Mouse (Mus musculus) olfactory bulb, adult 2 months (tissue): ENCODE data around the gene Zfp324. TPM values are rescaled to one million over a fixed set of nuclear protein-coding genes. Genes with fewer than 3 reads are reported as not detected.
"Not testable (repeated sequence)": the region's sequence is repeated elsewhere in the genome, so short reads cannot be mapped to it uniquely, and the experiment has no call there.

Experiments used
- H3K27ac ChIP-seq: fragments of 200-500 bp; 2 replicates; pipeline ENCODE4 v1.5.1; 2012; ENCODE audit warnings: low read depth, low read length; ENCODE audit not compliant: insufficient read depth
- H3K4me1 ChIP-seq: fragments of 200-500 bp; 2 replicates; pipeline ENCODE4 v1.6.1; 2012; ENCODE audit warnings: low read length; ENCODE audit not compliant: control insufficient read depth, insufficient read depth
- H3K4me3 ChIP-seq: fragments of 200-500 bp; 2 replicates; pipeline ENCODE4 v1.5.1; 2012; ENCODE audit warnings: mild to moderate bottlenecking, low read depth, low read length, moderate library complexity; ENCODE audit not compliant: insufficient read depth
- CTCF ChIP-seq: fragments of 200-500 bp; IDR thresholded peaks from 2 replicates; pipeline ENCODE4 v1.5.1; 2012; ENCODE audit warnings: low read depth, mild to moderate bottlenecking, low read length, moderate library complexity; ENCODE audit not compliant: insufficient read depth
- POLR2A ChIP-seq: fragments of 200-500 bp; IDR thresholded peaks from 2 replicates; pipeline ENCODE4 v1.6.1; 2012; ENCODE audit warnings: mild to moderate bottlenecking, low read depth, low read length, moderate library complexity; ENCODE audit not compliant: insufficient read depth
- WGBS: fragments of 180-500 bp; shearing (Covaris S2); methylation state at CpG from one replicate; pipeline ENCODE4 v1.1.7; 2018; 5-methylcytosine and 5-hydroxymethylcytosine counted together
- polyA plus RNA-seq: library from polyadenylated mRNA; stranded (reverse); fragments of >200 nt; gene quantifications from 2 replicates; pipeline ENCODE4 v1.2.4, GENCODE M21; 2012; ENCODE audit warnings: low replicate concordance; ENCODE audit not compliant: missing spikeins, insufficient read depth, insufficient read length

Gene Zfp324
- polyA plus RNA-seq, 1 experiment, result not detected

DNA sequence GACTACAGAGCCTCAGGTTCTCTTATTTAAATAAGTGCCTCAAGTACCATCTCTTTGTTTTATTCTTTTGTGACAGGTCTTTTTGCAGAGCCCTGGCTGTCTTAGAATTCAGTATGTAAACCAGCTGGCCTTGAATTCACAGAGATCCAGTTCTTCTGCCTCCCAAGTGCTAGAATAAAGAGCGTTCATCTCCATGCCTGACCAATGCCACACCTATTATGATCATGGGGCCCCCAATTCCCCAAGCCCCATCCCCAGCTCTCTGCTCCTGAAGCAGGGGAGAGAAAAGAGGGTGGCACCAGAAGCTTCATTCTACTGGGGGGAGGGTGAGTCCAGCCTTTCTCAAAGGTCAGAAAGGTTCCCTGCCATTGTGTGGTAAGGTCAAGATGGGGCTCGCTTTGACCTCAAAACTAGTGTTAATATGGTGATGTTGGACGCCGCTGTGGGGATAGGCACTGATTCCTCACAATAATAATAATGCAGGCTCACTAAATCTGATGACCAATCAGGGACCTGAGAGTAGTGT is 32.0 kb upstream of the Zfp324 start:
- TF ChIP-seq POLR2A (no peak), CTCF (no peak)
- no peak overlapping the region for H3K27ac ChIP-seq
- 77% methylated on average over 4 of the region's 4 CpGs for WGBS
- H3K4me1 ChIP-seq, result no peaks in the 10 kb centered on the region
- H3K4me3 ChIP-seq, result no peak overlapping the region

DNA sequence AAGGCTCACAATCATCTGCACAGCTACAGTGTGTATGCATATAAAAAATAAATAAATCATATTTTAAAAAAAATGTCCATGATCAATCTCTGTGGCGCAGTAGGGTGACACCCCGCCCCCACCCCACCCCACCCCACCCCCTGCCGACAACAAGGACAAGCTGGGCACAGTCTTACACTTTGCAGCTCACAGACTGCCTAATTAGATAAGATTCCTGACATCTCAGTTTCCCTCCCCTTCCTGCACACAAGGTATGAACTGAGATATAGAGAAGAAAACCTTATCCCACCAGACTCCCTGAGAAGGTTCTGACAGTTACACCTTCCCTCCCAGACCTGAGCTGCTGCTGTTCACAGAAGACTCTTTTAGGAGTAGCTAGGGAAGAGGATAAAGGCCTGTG is 30.8 kb upstream of the Zfp324 start:
- no peak for TF ChIP-seq POLR2A
- no peak for TF ChIP-seq CTCF
- Histone ChIP-seq H3K27ac (no peak overlapping the region), H3K4me1 (no peaks in the 10 kb centered on the region), H3K4me3 (no peak overlapping the region)
- WGBS, result 77% methylated on average over 3 of the region's 3 CpGs

DNA sequence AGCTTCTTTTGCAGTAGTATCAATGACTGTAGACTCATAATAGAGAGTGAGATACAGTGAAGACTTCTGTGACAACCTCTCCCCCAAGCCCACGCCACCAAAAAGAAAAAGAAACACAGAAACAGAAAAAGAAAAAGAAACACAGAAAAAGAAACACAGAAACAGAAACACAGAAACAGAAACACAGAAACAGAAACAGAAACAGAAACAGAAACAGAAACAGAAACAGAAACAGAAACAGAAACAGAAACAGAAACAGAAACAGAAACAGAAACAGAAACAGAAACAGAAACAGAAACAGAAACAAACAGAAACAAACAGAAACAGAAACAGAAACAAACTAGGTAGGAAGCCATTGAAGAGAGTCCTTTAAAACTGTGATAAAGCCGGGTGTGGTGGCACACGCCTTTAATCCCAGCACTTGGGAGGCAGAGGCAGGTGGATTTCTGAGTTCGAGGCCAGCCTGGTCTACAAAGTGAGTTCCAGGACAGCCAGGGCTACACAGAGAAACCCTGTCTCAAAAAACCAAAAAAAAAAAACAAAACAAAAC is 28.3 kb upstream of the Zfp324 start:
- 91% methylated on average over 4 of the region's 4 CpGs for WGBS
- H3K27ac ChIP-seq, H3K4me3 ChIP-seq, H3K4me1 ChIP-seq: not testable (repeated sequence)

DNA sequence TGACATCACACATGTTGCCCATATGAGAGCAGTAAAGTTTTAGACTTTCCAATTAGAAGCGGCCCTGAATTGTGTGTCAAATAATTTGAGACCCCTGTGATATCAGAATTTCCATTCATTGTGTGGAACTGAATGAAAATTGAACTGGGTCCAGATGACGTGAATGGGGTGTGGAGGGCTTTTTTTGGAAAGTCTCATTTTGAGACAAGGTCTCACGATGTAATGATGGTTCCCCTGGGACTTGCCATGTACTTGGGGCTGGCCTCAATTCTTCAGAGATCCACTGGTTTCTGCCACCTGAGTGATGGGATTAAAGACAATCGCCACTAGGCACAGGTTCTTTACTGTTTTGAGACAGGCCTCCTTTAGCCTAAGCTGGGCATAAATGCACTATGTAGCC is 25.0 kb upstream of the Zfp324 start:
- H3K4me1 ChIP-seq, result no peaks in the 10 kb centered on the region
- 80% methylated on average over 4 of the region's 4 CpGs for WGBS
- no peak overlapping the region for H3K27ac ChIP-seq
- no peak overlapping the region for H3K4me3 ChIP-seq
- TF ChIP-seq CTCF (no peak), POLR2A (no peak)

DNA sequence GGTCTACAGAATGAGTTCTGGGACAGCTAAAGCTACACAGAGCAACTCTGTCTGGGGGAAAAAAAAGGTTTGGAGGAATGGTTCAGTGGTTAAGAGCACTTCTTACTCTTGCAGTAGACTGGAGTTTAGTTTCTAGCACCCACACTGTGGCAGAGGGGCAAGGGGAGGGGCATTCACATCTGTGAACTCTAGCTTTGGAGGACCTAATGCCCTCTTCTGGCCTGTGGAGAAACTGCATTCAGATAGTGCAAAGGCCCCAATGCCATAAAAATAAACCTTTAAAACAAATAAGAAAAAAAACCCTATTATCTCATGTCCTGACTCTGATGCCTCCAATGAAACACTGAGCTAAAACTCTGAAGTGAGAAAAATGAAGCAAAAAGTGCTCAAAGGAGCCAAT is 22.1 kb upstream of the Zfp324 start:
- Histone ChIP-seq H3K4me1 (no peaks in the 10 kb centered on the region), H3K27ac (no peak overlapping the region), H3K4me3 (no peak overlapping the region)
- TF ChIP-seq POLR2A (no peak), CTCF (no peak)

DNA sequence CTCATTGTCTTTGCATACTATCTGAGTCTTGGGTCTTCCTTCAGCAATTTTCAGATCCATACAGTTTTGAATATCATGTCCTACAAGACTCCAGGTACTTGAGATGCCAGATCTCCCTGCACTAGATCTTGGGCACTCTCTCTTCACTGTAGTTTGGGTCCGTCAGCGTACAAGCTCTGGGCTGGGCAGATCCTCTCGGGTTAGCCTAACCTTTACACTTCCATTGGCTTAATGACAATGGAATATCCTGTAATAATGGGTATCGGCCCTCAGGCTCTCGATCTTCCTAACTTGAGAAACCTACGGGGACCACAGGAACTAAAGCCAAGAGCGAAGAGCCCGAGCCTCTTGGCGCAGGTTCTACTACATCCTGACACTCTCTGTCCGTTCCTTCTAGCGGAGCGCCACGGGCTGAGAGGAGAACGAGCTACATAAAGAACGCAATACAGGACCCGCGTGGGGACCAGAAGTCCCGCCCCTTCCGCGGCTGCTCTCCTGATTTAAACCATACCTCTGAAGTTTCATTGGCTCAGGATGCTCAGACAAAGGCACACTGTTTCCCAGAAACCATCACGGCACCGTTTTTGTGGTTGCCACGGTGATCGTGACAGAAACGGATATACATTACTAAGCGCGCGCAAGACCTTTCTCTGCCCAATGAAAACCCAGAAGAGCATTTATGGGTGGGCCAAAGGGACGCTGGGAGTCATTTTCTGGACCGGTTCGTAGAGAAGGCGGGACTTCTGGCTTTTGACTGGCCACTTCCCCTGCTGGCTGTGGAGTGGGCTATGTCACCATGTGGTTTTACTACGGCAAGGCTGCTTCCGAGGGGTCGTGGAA is 16.4 kb upstream of the Zfp324 start:
- WGBS, result 4% methylated on average over 35 of the region's 35 CpGs
- H3K4me1 ChIP-seq, result 0 out of 2 replicates have a peak, but pooled peaks cover 2% of the 10 kb centered on the region
- TF ChIP-seq CTCF, result no peak
- TF ChIP-seq POLR2A, result peak; percentile 57
- H3K27ac ChIP-seq, result peak overlapping the region; percentile 83
- H3K4me3 ChIP-seq, result peak overlapping the region; percentile 78

DNA sequence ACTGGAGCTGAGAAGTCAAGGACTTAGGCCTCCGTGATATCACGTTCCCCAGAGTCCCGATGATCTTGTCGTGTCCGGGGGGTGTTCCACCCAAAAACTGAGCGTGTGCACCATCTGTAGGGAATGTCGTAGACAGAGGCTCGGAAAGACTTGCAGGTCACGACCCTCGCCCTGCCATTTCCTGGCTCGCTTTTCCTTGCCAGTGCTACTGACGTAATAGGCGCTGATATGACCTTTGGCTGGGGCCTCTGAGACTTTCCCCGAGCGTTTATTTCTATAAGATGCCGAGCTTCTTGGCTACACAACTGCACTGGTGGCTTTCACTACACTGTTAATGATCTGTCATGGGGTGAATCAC is 15.8 kb upstream of the Zfp324 start:
- Histone ChIP-seq H3K4me1 (0 out of 2 replicates have a peak, but pooled peaks cover 2% of the 10 kb centered on the region), H3K4me3 (peak overlapping the region; percentile 78), H3K27ac (peak overlapping the region; percentile 83)
- TF ChIP-seq POLR2A (no peak), CTCF (no peak)
- WGBS, result 5% methylated on average over 16 of the region's 16 CpGs

DNA sequence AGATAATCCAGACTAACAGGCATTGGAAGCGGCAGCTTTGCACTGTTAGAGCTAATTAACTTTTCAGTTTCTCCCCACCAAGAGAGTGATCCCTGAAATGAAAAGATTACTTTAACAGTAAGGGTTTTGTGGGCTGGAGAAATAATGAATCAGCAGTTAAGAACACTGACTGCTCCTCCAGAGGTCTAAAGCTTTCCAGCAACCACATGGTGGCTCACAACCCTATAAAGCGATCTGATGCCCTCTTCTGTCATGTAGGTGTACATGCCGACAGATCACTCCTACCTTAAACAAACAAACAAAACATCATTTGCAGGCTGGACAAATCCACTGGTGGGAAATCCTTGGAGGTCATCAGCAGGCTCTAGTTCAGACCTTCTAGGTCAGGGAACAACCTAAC is 10.7 kb upstream of the Zfp324 start:
- no peak overlapping the region for H3K4me3 ChIP-seq
- WGBS, result 28% methylated on average over 3 of the region's 3 CpGs
- no peak overlapping the region for H3K27ac ChIP-seq
- TF ChIP-seq CTCF (no peak), POLR2A (no peak)
- H3K4me1 ChIP-seq, result 0 out of 2 replicates have a peak, but pooled peaks cover 2% of the 10 kb centered on the region

DNA sequence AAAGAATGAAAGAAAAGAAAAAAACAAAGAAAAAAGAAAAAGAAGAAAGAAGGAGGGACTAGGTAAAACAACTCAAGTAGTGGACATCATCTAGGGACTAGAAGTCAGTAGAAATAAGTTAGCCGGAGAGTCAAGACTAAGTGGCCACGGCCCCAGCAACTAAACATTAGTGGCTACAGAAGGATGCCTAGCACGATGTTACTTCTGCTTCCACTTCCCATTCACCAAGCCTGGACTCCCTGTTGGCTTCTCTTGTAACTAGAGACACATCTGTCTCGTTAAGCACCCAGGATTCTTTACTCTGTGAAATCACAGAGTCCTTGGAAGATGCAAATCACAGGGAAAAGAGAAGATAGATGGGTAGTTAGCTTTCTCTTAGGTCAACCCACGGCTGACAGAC is 8.1 kb upstream of the Zfp324 start:
- H3K27ac ChIP-seq, result no peak overlapping the region
- TF ChIP-seq POLR2A, result no peak
- no peak for TF ChIP-seq CTCF
- H3K4me3 ChIP-seq, result no peak overlapping the region
- H3K4me1 ChIP-seq, result no peaks in the 10 kb centered on the region
- 71% methylated on average over 5 of the region's 5 CpGs for WGBS

DNA sequence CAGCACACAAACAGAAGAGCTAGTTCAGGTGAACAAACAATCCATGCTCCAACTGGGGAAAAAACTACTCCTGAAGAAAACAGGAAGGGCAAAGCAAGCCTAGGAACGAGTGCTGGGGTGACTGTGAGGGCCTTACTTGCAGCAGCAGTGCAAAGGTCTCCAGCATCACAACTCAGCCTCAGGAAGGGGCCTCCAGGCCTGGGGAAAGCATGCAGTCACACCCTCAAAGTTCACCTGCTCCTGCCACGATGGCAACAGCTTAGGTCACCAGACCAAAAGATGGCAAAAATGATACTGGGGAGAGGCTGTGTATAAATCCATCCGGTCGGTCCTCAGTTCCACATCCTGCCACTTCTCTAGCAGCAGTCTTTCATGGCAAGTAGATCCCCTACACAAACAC is 6.7 kb upstream of the Zfp324 start:
- 82% methylated on average over 4 of the region's 4 CpGs for WGBS
- TF ChIP-seq POLR2A, result no peak
- no peak for TF ChIP-seq CTCF

More for the DNA sequence above, 6.7 kb upstream of the Zfp324 start:
- H3K4me3 ChIP-seq, result no peak overlapping the region
- H3K27ac ChIP-seq, result no peak overlapping the region
- no peaks in the 10 kb centered on the region for H3K4me1 ChIP-seq
